26 mouse cellular contexts compared by ENCODE assay signal in the genomic region with DNA sequence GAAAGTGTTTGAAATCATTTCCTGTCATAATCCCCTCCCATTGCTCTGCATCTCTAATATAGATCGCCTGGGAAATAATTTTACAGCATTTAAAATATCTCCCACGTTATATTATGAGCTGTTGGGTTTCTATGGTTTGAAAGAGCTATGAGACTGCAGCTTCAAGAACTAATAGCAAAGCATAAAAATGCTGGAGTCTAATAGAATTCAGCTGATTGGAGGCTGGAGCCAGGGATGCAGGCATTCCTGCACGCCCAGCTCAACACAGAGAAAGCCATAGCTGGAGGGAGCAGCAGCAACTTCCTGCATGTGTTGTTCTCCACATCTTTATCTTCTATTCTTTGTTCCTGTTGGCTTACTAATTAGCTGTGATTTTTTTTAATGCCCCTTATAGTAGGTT.
DNase-seq lines count a peak whose midpoint lies in the region; ATAC-seq and TF ChIP-seq lines count a peak whose summit lies in the region.
"Had no signal": no experiment of that assay in that cellular context is flagged by ENCODE, and none has a peak within 500 bp of the region (broad histone marks: within the 10 kb centered on the region; RNA-seq: fewer than 3 reads in every experiment).

No protein-coding gene starts in this region.

- no peaks in the 10 kb centered on the region for H3K27me3 ChIP-seq in heart, adult 2 months (ENCODE audit: control insufficient read depth, insufficient read depth, low read length)
- no peaks in the 10 kb centered on the region for H3K27me3 ChIP-seq in heart, embryonic 12.5 days (replicated peaks)
- H3K27me3 ChIP-seq in kidney, postnatal 0 days (ENCODE audit: insufficient read depth, low read length), result no peaks in the 10 kb centered on the region
- H3K27me3 ChIP-seq in kidney, embryonic 15.5 days, result no peaks in the 10 kb centered on the region
- H3K27me3 ChIP-seq: CH12.LX; limb, embryonic 13.5 days; lung, embryonic 15.5 days; Patski had no signal

- no peak for TF ChIP-seq EP300 in heart, adult 2 months (IDR thresholded peaks at IDR 0.05; ENCODE audit: insufficient read depth, low read depth, low read length)

- no peak overlapping the region for H3K4me2 ChIP-seq in heart, embryonic 12.5 days
- H3K4me2 ChIP-seq in kidney, postnatal 0 days (ENCODE audit: low read length), result no peak overlapping the region
- H3K4me2 ChIP-seq in kidney, embryonic 15.5 days, result no peak overlapping the region
- H3K4me2 ChIP-seq: limb, embryonic 13.5 days; lung, embryonic 15.5 days had no signal

- H3K4me1 ChIP-seq in heart, adult 2 months (ENCODE audit: control insufficient read depth, insufficient read depth, low read length), result peaks cover 2% of the 10 kb centered on the region
- 0 out of 2 replicates have a peak, but pooled peaks cover 3% of the 10 kb centered on the region for H3K4me1 ChIP-seq in heart, embryonic 12.5 days (replicated peaks)
- H3K4me1 ChIP-seq in kidney, postnatal 0 days (replicated peaks; ENCODE audit: insufficient read depth, low read length), result no peaks in the 10 kb centered on the region
- H3K4me1 ChIP-seq in kidney, embryonic 15.5 days, result peaks cover 7% of the 10 kb centered on the region; the same call in 1 of the 2 replicates
- peaks cover 9% of the 10 kb centered on the region for H3K4me1 ChIP-seq in embryonic fibroblast, embryonic 13.5 days (ENCODE audit: control insufficient read depth, insufficient read depth, low read length)
- H3K4me1 ChIP-seq: lung, embryonic 15.5 days had no signal

- peaks cover 4% of the 10 kb centered on the region; the same call in 1 of the 2 replicates for H3K9me3 ChIP-seq in heart, embryonic 12.5 days (replicated peaks)
- H3K9me3 ChIP-seq in kidney, postnatal 0 days (replicated peaks; ENCODE audit: low read length), result no peaks in the 10 kb centered on the region
- H3K9me3 ChIP-seq in kidney, embryonic 15.5 days (replicated peaks), result no peaks in the 10 kb centered on the region
- H3K9me3 ChIP-seq: limb, embryonic 13.5 days; lung, embryonic 15.5 days had no signal

- no peak overlapping the region for H3K4me3 ChIP-seq in heart, adult 2 months
- no peak overlapping the region for H3K4me3 ChIP-seq in heart, embryonic 12.5 days
- no peak overlapping the region for H3K4me3 ChIP-seq in kidney, postnatal 0 days (replicated peaks; ENCODE audit: low read depth, low read length)
- no peak overlapping the region for H3K4me3 ChIP-seq in kidney, embryonic 15.5 days (replicated peaks)
- no peak overlapping the region for H3K4me3 ChIP-seq in embryonic fibroblast, embryonic 13.5 days (ENCODE audit: insufficient read depth, low read length)
- H3K4me3 ChIP-seq: limb, embryonic 13.5 days; lung, embryonic 15.5 days had no signal

- H3K9ac ChIP-seq in heart, adult 2 months (ENCODE audit: low read depth, low read length), result no peak overlapping the region
- no peak overlapping the region for H3K9ac ChIP-seq in heart, embryonic 12.5 days
- no peak overlapping the region for H3K9ac ChIP-seq in kidney, postnatal 0 days (ENCODE audit: low read depth, low read length)
- no peak overlapping the region for H3K9ac ChIP-seq in kidney, embryonic 15.5 days
- H3K9ac ChIP-seq: limb, embryonic 13.5 days; liver, embryonic 14.5 days; lung, embryonic 15.5 days had no signal

- no peak for ATAC-seq in heart, embryonic 12.5 days (ENCODE audit: insufficient number of reproducible peaks, low FRiP score)
- no peak for ATAC-seq in kidney, postnatal 0 days (replicated peaks; ENCODE audit: low FRiP score, low read depth)
- no peak for ATAC-seq in kidney, embryonic 15.5 days (replicated peaks; ENCODE audit: low FRiP score)
- ATAC-seq: forebrain, embryonic 16.5 days; intestine, embryonic 16.5 days; Patski had no signal

- 0 out of 2 replicates have a peak, but pooled peaks cover 2% of the 10 kb centered on the region for H3K36me3 ChIP-seq in heart, adult 2 months (ENCODE audit: control insufficient read depth, insufficient read depth, low read length)
- H3K36me3 ChIP-seq in heart, embryonic 12.5 days, result no peaks in the 10 kb centered on the region
- H3K36me3 ChIP-seq in kidney, postnatal 0 days (ENCODE audit: insufficient read depth, low read length), result no peaks in the 10 kb centered on the region
- H3K36me3 ChIP-seq in kidney, embryonic 15.5 days, result no peaks in the 10 kb centered on the region
- H3K36me3 ChIP-seq: G1E; limb, embryonic 13.5 days; lung, embryonic 15.5 days had no signal

- WGBS in heart, adult 2 months, result 57% methylated on average over 3 of the region's 3 CpGs
- 78% methylated on average over 3 of the region's 3 CpGs for WGBS in heart, embryonic 12.5 days
- 72% methylated on average over 3 of the region's 3 CpGs for WGBS in kidney, postnatal 0 days
- WGBS in kidney, embryonic 15.5 days, result 74% methylated on average over 3 of the region's 3 CpGs

- DNase-seq in heart, adult 2 months, result no peak
- DNase-seq in kidney, postnatal 0 days (ENCODE audit: low spot score), result peak; percentile 21
- DNase-seq in brain, embryonic 14.5 days (ENCODE audit: low read depth), result peak; percentile 47
- no peak for DNase-seq in right cerebral cortex, postnatal 14 days
- DNase-seq: adrenal gland, adult 2 months; B cell, adult 2 months; cerebellum, adult 11-12 months; cerebellum, postnatal 10 days; gastrocnemius, postnatal 36 days; kidney, adult 9 months; kidney, postnatal 36 days; layer of hippocampus, postnatal 36 days; lung, postnatal 4 days; right cerebral cortex, postnatal 25 days; thymus, postnatal 14 days had no signal

- no peaks in the 10 kb centered on the region for H3K79me2 ChIP-seq in heart, adult 2 months (replicated peaks; ENCODE audit: control insufficient read depth, insufficient read depth, low read length)

- TF ChIP-seq CTCF in heart, adult 2 months (IDR thresholded peaks at IDR 0.05), result no peak
- no peak for TF ChIP-seq CTCF in kidney, postnatal 0 days (IDR thresholded peaks at IDR 0.05; ENCODE audit: low read depth)
- TF ChIP-seq CTCF in brain, embryonic 14.5 days (IDR thresholded peaks at IDR 0.05; ENCODE audit: borderline replicate concordance, extremely low read depth, insufficient read depth, insufficient read length), result no peak
- no peak for TF ChIP-seq CTCF in embryonic fibroblast, embryonic 13.5 days (IDR thresholded peaks at IDR 0.05; ENCODE audit: borderline replicate concordance, insufficient read depth, low read length)

- intact Hi-C loops in heart, adult 2 months (cut with DNase I), result no loop called here

- peak overlapping the region; percentile 1; the same call in 1 of the 2 replicates for H3K27ac ChIP-seq in heart, adult 2 months
- H3K27ac ChIP-seq in heart, embryonic 12.5 days (ENCODE audit: poor library complexity, severe bottlenecking), result no peak overlapping the region
- no peak overlapping the region for H3K27ac ChIP-seq in kidney, postnatal 0 days
- H3K27ac ChIP-seq in kidney, embryonic 15.5 days, result no peak overlapping the region
- H3K27ac ChIP-seq in embryonic fibroblast, embryonic 13.5 days (ENCODE audit: insufficient read depth, low read length), result peak overlapping the region; percentile 92
- H3K27ac ChIP-seq: limb, embryonic 13.5 days; liver, embryonic 14.5 days; lung, embryonic 15.5 days had no signal

- TF ChIP-seq POLR2A in heart, adult 2 months (IDR thresholded peaks at IDR 0.05; ENCODE audit: insufficient read depth, low read depth, low read length), result no peak
- no peak for TF ChIP-seq POLR2A in brain, embryonic 14.5 days (IDR thresholded peaks at IDR 0.05; ENCODE audit: borderline replicate concordance, extremely low read depth, insufficient read depth, insufficient read length, poor library complexity, severe bottlenecking)
- no peak for TF ChIP-seq POLR2A in embryonic fibroblast, embryonic 13.5 days (IDR thresholded peaks at IDR 0.05; ENCODE audit: low read depth, low read length)

Comparison
In these comparisons a context has a peak if more than half of its experiments do, and no peak if none do; other contexts are left out.
1. H3K27ac ChIP-seq: peak in heart, adult 2 months (single experiment) and embryonic fibroblast, embryonic 13.5 days (single experiment); none in heart, embryonic 12.5 days (single experiment), kidney, postnatal 0 days (single experiment) and kidney, embryonic 15.5 days (single experiment).
2. DNase-seq: peak in kidney, postnatal 0 days (single experiment) and brain, embryonic 14.5 days (single experiment); none in heart, adult 2 months (0 of 2) and right cerebral cortex, postnatal 14 days (single experiment).